Mouse (Mus musculus) hindbrain, embryonic 16.5 days (tissue): ENCODE measurements around the gene Siae. TPM values are rescaled to one million over a fixed set of nuclear protein-coding genes. Genes with fewer than 3 reads are reported as not detected.

ENCODE experiments used
- ATAC-seq: fragments of 200-750 bp; cut with Nextera tagmentation; 2 replicates; pipeline ENCODE4 v1.8.0; 2017; ENCODE audit warnings: moderate TSS enrichment, moderate library complexity
- H3K27ac ChIP-seq: fragments of 300-500 bp; sonication (generic); 2 replicates; pipeline ENCODE4 v1.5.1; 2014; ENCODE audit warnings: low read depth, mild to moderate bottlenecking, control low read depth, low read length, moderate library complexity
- H3K27me3 ChIP-seq: fragments of 300-500 bp; sonication (generic); replicated peaks from 2 replicates; pipeline ENCODE4 v1.6.1; 2014; ENCODE audit warnings: low read length; ENCODE audit not compliant: control insufficient read depth, insufficient read depth
- H3K36me3 ChIP-seq: fragments of 300-500 bp; sonication (generic); 2 replicates; pipeline ENCODE4 v1.6.1; 2014; ENCODE audit warnings: mild to moderate bottlenecking, low read length, moderate library complexity, mixed read lengths; ENCODE audit not compliant: control insufficient read depth, insufficient read depth
- H3K4me1 ChIP-seq: fragments of 300-500 bp; sonication (generic); 2 replicates; pipeline ENCODE4 v1.6.1; 2014; ENCODE audit warnings: low read depth, low read length; ENCODE audit not compliant: control insufficient read depth, insufficient read depth
- H3K4me2 ChIP-seq: fragments of 300-500 bp; sonication (generic); 2 replicates; pipeline ENCODE4 v1.6.1; 2014; ENCODE audit warnings: mild to moderate bottlenecking, low read length, control low read depth, moderate library complexity
- H3K4me3 ChIP-seq: fragments of 300-500 bp; sonication (generic); 2 replicates; pipeline ENCODE4 v1.5.1; 2014; ENCODE audit warnings: mild to moderate bottlenecking, low read length, control low read depth, moderate library complexity
- H3K9ac ChIP-seq: fragments of 300-500 bp; sonication (generic); 2 replicates; pipeline ENCODE4 v1.6.1; 2014; ENCODE audit warnings: low read depth, mild to moderate bottlenecking, control low read depth, low read length, moderate library complexity
- H3K9me3 ChIP-seq: fragments of 300-500 bp; sonication (generic); 2 replicates; pipeline ENCODE4 v1.6.1; 2014; ENCODE audit warnings: mild to moderate bottlenecking, low read length, moderate library complexity; ENCODE audit not compliant: control insufficient read depth
- WGBS: fragments of 180-500 bp; shearing (Covaris S2); extraction: QIAGEN DNeasy Blood & Tissue Kit; methylation state at CpG from one replicate; pipeline ENCODE4 v1.1.7; 2014; 5-methylcytosine and 5-hydroxymethylcytosine counted together
- polyA plus RNA-seq: library from polyadenylated mRNA; unstranded; fragments of >200 nt; fragmentation: Nextera tagmentation; extraction: Ambion mirVana; gene quantifications from 2 replicates; pipeline ENCODE4 v1.2.1, GENCODE M21; 2015

Siae gene
- polyA plus RNA-seq, 1 experiment from 2014 or later: 17.4 TPM

- ATAC-seq: peak; percentile 96
- WGBS: under 1% methylated on average over 45 of the region's 45 CpGs
These were observed 57.8 kb downstream of the Siae start, which contains the start of gene Spa17 for GRCm38 (mm10) chr9:37613182-37613910. TSS of gene Spa17 (minus strand) at chr9:37613722.

DNA sequence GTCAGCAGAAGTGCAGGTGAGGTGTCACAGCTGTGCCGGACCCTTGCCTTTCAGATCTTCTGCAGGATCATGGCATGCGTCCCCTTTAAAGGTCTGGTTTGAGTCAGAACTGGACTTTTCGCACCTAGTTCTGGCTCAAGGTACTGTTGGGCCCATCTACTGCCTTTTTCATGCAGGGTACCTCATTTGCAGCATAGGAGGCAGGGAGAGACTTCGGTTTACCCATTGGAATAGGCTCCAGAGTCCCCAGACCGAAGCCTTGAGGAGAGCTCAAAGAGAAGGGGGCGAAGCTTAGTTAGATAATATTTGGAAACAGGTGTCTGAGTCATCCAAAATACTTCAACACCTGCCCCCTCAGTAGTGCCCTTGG lies 58.4 kb downstream of the Siae start:
- Histone ChIP-seq H3K27me3 (no peaks in the 10 kb centered on the region), H3K36me3 (no peaks in the 10 kb centered on the region), H3K9ac (peak overlapping the region; percentile 56), H3K4me1 (peaks cover 6% of the 10 kb centered on the region), H3K4me2 (peak overlapping the region; percentile 63), H3K27ac (peak overlapping the region; percentile 61), H3K9me3 (no peaks in the 10 kb centered on the region), H3K4me3 (peak overlapping the region; percentile 51)
- no peak; the same call in none of the 2 replicates for ATAC-seq
- 22% methylated on average over 6 of the region's 6 CpGs for WGBS

More at GRCm38 (mm10) chr9:37613182-37613910, 57.8 kb downstream of the Siae start, which contains the start of gene Spa17:
- Histone ChIP-seq H3K9ac (peak within 1 kb of the TSS; percentile 68), H3K4me3 (peak within 1 kb of the TSS; percentile 51), H3K9me3 (no peaks in the 10 kb centered on the region), H3K4me1 (peaks cover 6% of the 10 kb centered on the region), H3K36me3 (no peaks in the 10 kb centered on the region), H3K4me2 (peak within 1 kb of the TSS; percentile 63), H3K27me3 (no peaks in the 10 kb centered on the region), H3K27ac (peak within 1 kb of the TSS; percentile 75)

GRCm38 (mm10) chr9:37614316-37614715 lies 58.8 kb downstream of the Siae start:
- H3K9ac ChIP-seq: no peak overlapping the region
- no peak overlapping the region; the same call in 1 of the 2 replicates for H3K4me3 ChIP-seq
- peaks cover 6% of the 10 kb centered on the region for H3K4me1 ChIP-seq
- no peak for ATAC-seq
- no peak overlapping the region for H3K27ac ChIP-seq
- no peaks in the 10 kb centered on the region for H3K36me3 ChIP-seq
- H3K27me3 ChIP-seq: no peaks in the 10 kb centered on the region
- H3K9me3 ChIP-seq: no peaks in the 10 kb centered on the region
- peak overlapping the region; percentile 63 for H3K4me2 ChIP-seq

DNA sequence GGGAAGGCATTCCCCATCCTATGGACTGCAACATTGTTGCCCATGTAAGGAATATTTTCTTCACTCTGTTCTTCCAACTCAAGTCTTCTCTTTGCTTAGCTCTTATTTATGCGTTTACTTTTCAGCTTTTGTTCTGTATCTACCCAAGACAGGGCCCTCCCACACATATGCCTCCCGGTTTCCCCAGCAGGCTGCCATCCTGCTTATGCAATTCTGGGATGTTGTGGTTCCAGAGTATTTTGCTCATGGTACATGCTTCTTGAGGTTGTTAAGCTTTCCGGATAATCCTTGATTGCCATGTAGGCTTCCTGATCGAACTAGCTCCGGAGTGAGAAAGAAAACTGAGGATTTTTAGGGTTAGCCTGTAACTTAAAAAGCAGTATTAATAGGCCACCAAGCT lies 59.7 kb downstream of the Siae start:
- 67% methylated on average over 5 of the region's 5 CpGs for WGBS
- H3K27me3 ChIP-seq: no peaks in the 10 kb centered on the region
- H3K4me1 ChIP-seq: peaks cover 6% of the 10 kb centered on the region
- no peak overlapping the region for H3K4me2 ChIP-seq
- no peak overlapping the region for H3K4me3 ChIP-seq
- no peaks in the 10 kb centered on the region for H3K36me3 ChIP-seq
- no peak overlapping the region for H3K9ac ChIP-seq
- H3K27ac ChIP-seq: no peak overlapping the region
- no peak for ATAC-seq
- H3K9me3 ChIP-seq: no peaks in the 10 kb centered on the region

DNA sequence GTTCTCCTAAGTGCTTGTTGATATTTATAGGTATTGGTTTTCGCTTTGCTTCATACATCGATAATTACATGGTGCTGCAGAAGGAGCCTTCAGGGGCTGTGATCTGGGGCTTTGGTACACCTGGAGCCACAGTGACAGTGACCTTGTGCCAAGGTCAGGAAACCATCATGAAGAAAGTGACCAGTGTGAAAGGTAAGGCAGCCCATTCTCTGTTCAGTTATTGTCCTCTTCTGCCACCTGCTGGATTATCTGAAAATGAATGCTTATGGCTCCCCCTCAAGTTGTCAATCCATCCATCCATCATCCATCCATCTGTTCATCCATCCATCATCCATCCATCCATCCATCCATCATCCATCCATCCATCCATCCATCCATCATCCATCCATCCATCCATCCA lies 61.3 kb downstream of the Siae start:
- no peaks in the 10 kb centered on the region for H3K27me3 ChIP-seq
- H3K36me3 ChIP-seq: no peaks in the 10 kb centered on the region
- no peak for ATAC-seq
- no peaks in the 10 kb centered on the region for H3K9me3 ChIP-seq
- H3K4me1 ChIP-seq: peaks cover 6% of the 10 kb centered on the region
- H3K4me2 ChIP-seq: no peak overlapping the region
- WGBS: 56% methylated on average over 2 of the region's 2 CpGs
- no peak overlapping the region for H3K4me3 ChIP-seq
- no peak overlapping the region for H3K9ac ChIP-seq
- no peak overlapping the region for H3K27ac ChIP-seq

- Histone ChIP-seq H3K36me3 (no peaks in the 10 kb centered on the region), H3K4me2 (no peak overlapping the region), H3K4me1 (peaks cover 13% of the 10 kb centered on the region), H3K9me3 (no peaks in the 10 kb centered on the region), H3K9ac (no peak overlapping the region), H3K27me3 (no peaks in the 10 kb centered on the region), H3K27ac (no peak overlapping the region), H3K4me3 (no peak overlapping the region)
- no peak for ATAC-seq
- WGBS: 84% methylated on average over 6 of the region's 6 CpGs
These were observed 65.8 kb downstream of the Siae start for GRCm38 (mm10) chr9:37621290-37621689.

GRCm38 (mm10) chr9:37623981-37624380 lies 68.5 kb downstream of the Siae start:
- H3K9ac ChIP-seq: no peak overlapping the region
- no peak overlapping the region for H3K27ac ChIP-seq
- H3K4me3 ChIP-seq: no peak overlapping the region
- H3K27me3 ChIP-seq: no peaks in the 10 kb centered on the region
- H3K4me1 ChIP-seq: peaks cover 14% of the 10 kb centered on the region
- H3K9me3 ChIP-seq: no peaks in the 10 kb centered on the region
- 74% methylated on average over 3 of the region's 3 CpGs for WGBS
- no peak for ATAC-seq
- no peaks in the 10 kb centered on the region for H3K36me3 ChIP-seq
- H3K4me2 ChIP-seq: no peak overlapping the region

DNA sequence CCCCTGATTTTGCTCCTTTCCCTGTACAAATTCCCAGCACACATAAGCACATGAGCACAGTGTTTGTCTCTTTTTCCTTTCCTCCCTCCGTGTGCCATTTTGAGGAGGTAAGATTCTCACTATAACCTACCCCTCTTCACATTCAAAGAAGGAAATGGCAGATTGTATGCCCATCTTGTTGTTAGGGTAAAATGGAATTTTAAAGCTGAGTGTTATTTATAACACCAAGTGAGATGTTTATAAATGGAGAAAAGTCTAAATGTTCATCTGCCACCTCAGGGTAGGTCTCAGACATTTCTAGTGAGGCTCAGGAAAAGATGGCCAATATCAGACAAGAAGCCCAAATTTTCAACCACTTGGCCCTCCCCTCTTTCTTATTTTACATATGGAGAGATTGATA lies 69.0 kb downstream of the Siae start:
- Histone ChIP-seq H3K9ac (no peak overlapping the region), H3K27me3 (no peaks in the 10 kb centered on the region), H3K9me3 (no peaks in the 10 kb centered on the region), H3K36me3 (no peaks in the 10 kb centered on the region), H3K4me2 (no peak overlapping the region), H3K27ac (no peak overlapping the region), H3K4me1 (peaks cover 14% of the 10 kb centered on the region), H3K4me3 (no peak overlapping the region)
- 90% methylated on average over 1 of the region's 1 CpGs for WGBS
- ATAC-seq: no peak

DNA sequence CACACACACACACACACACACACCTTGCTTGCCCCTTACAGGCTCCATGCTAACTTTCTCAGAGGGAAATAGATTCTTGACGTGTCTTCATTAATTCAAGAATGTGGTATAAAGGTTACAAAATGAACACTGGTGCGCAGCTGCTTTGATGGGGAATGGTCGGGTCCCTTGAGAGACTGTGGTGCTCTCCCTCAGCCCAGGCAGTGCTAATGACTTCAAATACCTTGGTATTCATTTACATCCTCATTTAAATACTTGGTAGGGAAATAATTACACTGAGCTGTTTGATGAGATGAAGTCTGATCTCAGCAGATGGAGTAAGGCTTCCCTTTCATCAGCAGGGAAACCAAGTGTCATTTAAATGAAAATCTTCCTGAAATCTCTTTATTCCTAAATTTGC lies 69.6 kb downstream of the Siae start:
- ATAC-seq: peak; percentile 79
- no peaks in the 10 kb centered on the region for H3K36me3 ChIP-seq
- H3K9me3 ChIP-seq: no peaks in the 10 kb centered on the region
- H3K27me3 ChIP-seq: no peaks in the 10 kb centered on the region
- peak overlapping the region; percentile 87 for H3K27ac ChIP-seq
- peak overlapping the region; percentile 27; the same call in 1 of the 2 replicates for H3K9ac ChIP-seq
- no peak overlapping the region for H3K4me3 ChIP-seq
- peak overlapping the region; percentile 44; the same call in 1 of the 2 replicates for H3K4me2 ChIP-seq
- 22% methylated on average over 3 of the region's 3 CpGs for WGBS
- H3K4me1 ChIP-seq: peaks cover 14% of the 10 kb centered on the region
